Mouse (Mus musculus) midbrain, embryonic 15.5 days (tissue): ENCODE measurements around the gene Ccdc6. TPM values are rescaled to one million over a fixed set of nuclear protein-coding genes. Genes with fewer than 3 reads are reported as not detected.
A peak's percentile ranks its signal among the peaks of the same experiment; 100 is the strongest.

Experiments used
- ATAC-seq: fragments of 200-750 bp; cut with Nextera tagmentation; replicated peaks from 2 replicates; pipeline ENCODE4 v1.8.0; 2017; ENCODE audit warnings: moderate TSS enrichment
- H3K27ac ChIP-seq: fragments of 300-500 bp; sonication (generic); 2 replicates; pipeline ENCODE4 v1.5.1; 2015; ENCODE audit warnings: mild to moderate bottlenecking, inconsistent platforms
- H3K27me3 ChIP-seq: fragments of 300-500 bp; sonication (generic); replicated peaks from 2 replicates; pipeline ENCODE4 v1.6.1; 2015; ENCODE audit warnings: inconsistent platforms
- H3K36me3 ChIP-seq: fragments of 300-500 bp; sonication (generic); replicated peaks from 2 replicates; pipeline ENCODE4 v1.6.1; 2015; ENCODE audit warnings: inconsistent platforms
- H3K4me1 ChIP-seq: fragments of 300-500 bp; sonication (generic); 2 replicates; pipeline ENCODE4 v1.6.1; 2015; ENCODE audit warnings: inconsistent platforms
- H3K4me2 ChIP-seq: fragments of 300-500 bp; sonication (generic); 2 replicates; pipeline ENCODE4 v1.6.1; 2015; ENCODE audit warnings: inconsistent platforms, mild to moderate bottlenecking, moderate library complexity
- H3K4me3 ChIP-seq: fragments of 300-500 bp; sonication (generic); 2 replicates; pipeline ENCODE4 v1.5.1; 2015; ENCODE audit warnings: mild to moderate bottlenecking, inconsistent platforms
- H3K9ac ChIP-seq: fragments of 300-500 bp; sonication (generic); 2 replicates; pipeline ENCODE4 v1.6.1; 2015; ENCODE audit warnings: mild to moderate bottlenecking, inconsistent platforms
- H3K9me3 ChIP-seq: fragments of 300-500 bp; sonication (generic); 2 replicates; pipeline ENCODE4 v1.6.1; 2016; ENCODE audit warnings: inconsistent platforms
- WGBS: fragments of 180-500 bp; shearing (Covaris S2); methylation state at CpG from one replicate; pipeline ENCODE4 v1.1.7; 2015; ENCODE audit warnings: mixed read lengths; 5-methylcytosine and 5-hydroxymethylcytosine counted together
- polyA plus RNA-seq: library from polyadenylated mRNA; unstranded; fragments of >200 nt; fragmentation: Nextera tagmentation; extraction: Ambion mirVana; gene quantifications from 2 replicates; pipeline ENCODE4 v1.2.1, GENCODE M21; 2015

Gene Ccdc6
- polyA plus RNA-seq, 1 experiment from 2014 or later = 25.3 TPM

DNA sequence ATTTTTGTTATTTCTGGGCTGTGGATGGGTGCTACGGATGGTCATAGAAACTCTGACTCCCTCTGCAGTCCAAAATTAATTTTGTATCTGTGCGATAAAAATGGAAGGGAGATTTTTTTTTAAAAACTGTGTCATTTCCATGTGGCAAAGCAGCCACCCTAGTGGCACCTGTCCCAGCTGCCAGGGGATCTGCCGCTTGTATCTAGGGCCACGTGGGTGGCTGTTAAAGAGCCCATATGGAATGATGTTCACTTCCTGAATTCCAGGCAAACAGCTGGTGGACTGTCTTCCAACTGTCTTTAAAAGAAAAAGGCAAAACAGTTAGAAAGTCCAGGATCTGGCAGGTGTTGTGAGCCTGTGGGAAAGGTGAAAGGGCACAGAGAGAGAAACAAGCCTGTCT, 25.6 kb upstream of the Ccdc6 start:
- 91% methylated on average over 4 of the region's 4 CpGs for WGBS
- H3K4me1 ChIP-seq = peaks cover 7% of the 10 kb centered on the region; the same call in 1 of the 2 replicates

DNA sequence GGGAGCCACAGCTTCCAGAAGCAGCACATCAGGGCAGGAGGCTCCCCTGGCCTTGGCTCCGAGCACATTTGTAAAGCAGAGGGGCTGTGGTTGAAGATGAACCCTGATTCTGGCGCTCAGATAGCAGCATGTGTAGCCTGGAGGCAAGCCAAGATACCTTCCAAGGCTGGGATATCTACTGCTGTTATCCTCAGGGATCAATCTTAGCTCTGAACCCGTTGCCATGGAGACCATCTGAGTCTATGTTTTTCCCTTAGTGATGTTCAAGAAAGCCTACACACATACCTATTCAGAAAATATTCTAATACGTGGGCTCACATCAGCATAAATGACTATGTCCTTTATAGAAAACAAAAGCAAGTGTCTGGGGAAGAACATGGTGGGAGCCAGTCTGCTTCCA, 19.5 kb upstream of the Ccdc6 start:
- Histone ChIP-seq H3K27ac (peak overlapping the region; percentile 81), H3K9me3 (no peaks in the 10 kb centered on the region), H3K4me1 (peaks cover 8% of the 10 kb centered on the region), H3K4me3 (no peak overlapping the region), H3K27me3 (no peaks in the 10 kb centered on the region), H3K9ac (no peak overlapping the region), H3K36me3 (no peaks in the 10 kb centered on the region), H3K4me2 (no peak overlapping the region)
- ATAC-seq = peak; percentile 87
- WGBS = 34% methylated on average over 4 of the region's 4 CpGs

More for the DNA sequence above, 25.6 kb upstream of the Ccdc6 start:
- no peak overlapping the region for H3K4me3 ChIP-seq
- H3K36me3 ChIP-seq = no peaks in the 10 kb centered on the region
- no peaks in the 10 kb centered on the region for H3K27me3 ChIP-seq
- H3K9ac ChIP-seq = no peak overlapping the region
- no peak for ATAC-seq
- no peak overlapping the region for H3K27ac ChIP-seq
- no peak overlapping the region for H3K4me2 ChIP-seq
- no peaks in the 10 kb centered on the region for H3K9me3 ChIP-seq

DNA sequence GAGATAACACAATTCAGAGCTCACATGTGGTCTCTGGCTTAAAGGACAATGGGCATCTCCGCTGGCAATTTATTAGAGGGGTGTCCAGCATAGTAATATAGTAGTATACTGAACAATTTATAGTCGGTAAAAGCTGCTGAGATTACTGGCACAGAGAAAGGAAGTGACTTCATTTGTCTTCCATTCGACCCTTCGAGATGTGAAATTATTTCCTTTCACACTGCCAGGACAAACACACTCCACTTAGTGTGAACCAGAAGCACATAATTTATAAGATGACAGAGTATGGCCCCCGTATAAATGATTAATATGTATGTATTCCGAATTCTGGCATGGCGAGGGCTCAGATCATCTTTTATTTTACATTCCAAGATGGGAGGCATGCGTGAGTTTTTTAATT, 16.0 kb upstream of the Ccdc6 start:
- WGBS = 60% methylated on average over 8 of the region's 8 CpGs
- Histone ChIP-seq H3K27me3 (no peaks in the 10 kb centered on the region), H3K4me2 (no peak overlapping the region), H3K9ac (no peak overlapping the region), H3K4me3 (no peak overlapping the region), H3K4me1 (peaks cover 8% of the 10 kb centered on the region), H3K27ac (no peak overlapping the region), H3K9me3 (no peaks in the 10 kb centered on the region), H3K36me3 (no peaks in the 10 kb centered on the region)
- no peak for ATAC-seq

DNA sequence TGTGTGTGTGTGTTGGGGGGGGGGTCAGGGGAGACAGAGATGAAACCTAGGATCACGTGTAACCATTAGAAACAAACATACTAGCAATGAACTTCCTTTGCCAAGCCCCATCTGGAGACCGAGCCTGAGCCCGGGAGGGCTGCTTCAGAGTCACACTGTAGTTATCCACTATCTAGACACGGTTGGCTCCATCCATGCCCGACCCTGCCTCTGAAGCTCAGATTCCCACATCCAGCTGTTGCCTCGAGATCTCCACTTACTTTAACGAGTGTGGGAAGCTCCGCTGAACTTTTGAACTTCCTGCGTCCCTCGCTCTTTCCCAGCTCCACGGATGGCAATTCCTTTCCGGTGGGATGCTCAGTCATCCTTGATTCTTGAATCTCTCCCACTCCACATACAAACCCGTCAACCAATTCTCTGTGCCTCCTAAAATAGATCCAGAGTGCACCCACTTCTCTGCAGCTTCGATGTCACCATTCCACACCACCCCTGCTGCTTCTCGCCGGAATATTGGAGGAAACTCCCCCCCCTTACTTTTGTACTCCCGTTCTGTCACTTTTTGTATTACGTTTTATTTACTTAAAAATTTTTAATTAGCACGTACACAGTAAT, 15.3 kb upstream of the Ccdc6 start:
- WGBS = 76% methylated on average over 19 of the region's 19 CpGs
- H3K9me3 ChIP-seq = no peaks in the 10 kb centered on the region

DNA sequence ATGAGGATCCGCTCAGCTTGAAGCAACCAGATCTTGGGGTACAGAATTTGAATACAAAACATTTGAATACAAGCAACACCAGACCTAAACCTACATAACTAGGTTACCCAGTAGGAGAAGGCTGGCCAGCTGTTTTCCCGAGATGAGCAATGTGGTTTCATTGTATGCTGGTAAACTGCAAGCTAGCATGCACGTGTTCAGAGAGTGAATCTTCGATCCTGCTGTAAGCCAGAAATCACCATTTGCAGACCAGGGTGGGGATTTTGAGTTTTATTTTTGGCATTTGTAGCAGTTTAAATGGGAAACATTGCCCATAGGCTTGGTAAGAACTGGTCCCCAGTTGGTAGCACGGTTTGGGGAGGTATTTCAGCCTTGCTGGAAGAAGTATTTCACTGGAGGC, 13.7 kb upstream of the Ccdc6 start:
- no peak overlapping the region for H3K4me3 ChIP-seq
- no peak for ATAC-seq
- no peaks in the 10 kb centered on the region for H3K9me3 ChIP-seq
- 88% methylated on average over 5 of the region's 5 CpGs for WGBS
- no peaks in the 10 kb centered on the region for H3K4me1 ChIP-seq
- no peak overlapping the region for H3K4me2 ChIP-seq
- H3K27ac ChIP-seq = no peak overlapping the region
- no peaks in the 10 kb centered on the region for H3K27me3 ChIP-seq
- H3K9ac ChIP-seq = no peak overlapping the region
- no peaks in the 10 kb centered on the region for H3K36me3 ChIP-seq

More for the DNA sequence above, 15.3 kb upstream of the Ccdc6 start:
- Histone ChIP-seq H3K36me3 (no peaks in the 10 kb centered on the region), H3K4me1 (peaks cover 8% of the 10 kb centered on the region), H3K27ac (no peak overlapping the region), H3K9ac (no peak overlapping the region), H3K4me2 (no peak overlapping the region), H3K27me3 (no peaks in the 10 kb centered on the region), H3K4me3 (no peak overlapping the region)
- no peak for ATAC-seq

DNA sequence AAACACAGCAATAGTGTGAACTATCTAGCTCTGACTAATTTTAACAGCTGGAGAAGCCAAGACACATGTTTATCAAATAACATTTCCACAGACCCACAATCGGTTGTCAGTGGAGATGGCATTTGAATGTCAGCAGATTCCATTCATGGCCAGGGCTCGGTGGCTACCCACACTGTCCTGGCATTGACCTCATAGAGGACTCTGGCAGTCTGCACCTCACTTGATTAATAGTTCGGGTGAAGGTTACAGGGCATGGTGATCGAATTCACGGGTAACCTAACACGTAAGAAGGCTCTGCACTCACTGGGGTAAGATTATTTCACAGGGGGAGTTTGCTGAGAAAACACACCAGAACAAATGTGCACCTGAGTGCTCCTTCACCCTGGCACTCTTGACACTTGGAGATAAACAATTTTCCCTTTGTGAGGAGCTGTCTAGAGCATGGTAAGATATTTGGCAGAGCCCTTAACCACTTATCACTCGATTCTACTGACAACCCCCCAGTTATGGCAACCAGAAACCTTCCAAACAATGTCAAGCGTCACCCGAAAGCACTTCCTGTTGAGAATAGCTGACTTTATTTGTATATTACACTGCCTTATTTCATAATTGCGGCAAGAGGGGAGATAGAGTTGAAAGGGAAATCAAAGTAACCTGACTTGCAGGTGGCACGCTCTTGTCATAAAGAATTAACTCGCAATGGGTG, 11.5 kb upstream of the Ccdc6 start:
- WGBS = 88% methylated on average over 12 of the region's 12 CpGs
- H3K4me2 ChIP-seq = no peak overlapping the region
- H3K36me3 ChIP-seq = no peaks in the 10 kb centered on the region
- no peaks in the 10 kb centered on the region for H3K27me3 ChIP-seq
- no peaks in the 10 kb centered on the region for H3K9me3 ChIP-seq
- no peak for ATAC-seq
- no peak overlapping the region for H3K9ac ChIP-seq
- no peak overlapping the region for H3K27ac ChIP-seq
- H3K4me3 ChIP-seq = no peak overlapping the region
- H3K4me1 ChIP-seq = no peaks in the 10 kb centered on the region

DNA sequence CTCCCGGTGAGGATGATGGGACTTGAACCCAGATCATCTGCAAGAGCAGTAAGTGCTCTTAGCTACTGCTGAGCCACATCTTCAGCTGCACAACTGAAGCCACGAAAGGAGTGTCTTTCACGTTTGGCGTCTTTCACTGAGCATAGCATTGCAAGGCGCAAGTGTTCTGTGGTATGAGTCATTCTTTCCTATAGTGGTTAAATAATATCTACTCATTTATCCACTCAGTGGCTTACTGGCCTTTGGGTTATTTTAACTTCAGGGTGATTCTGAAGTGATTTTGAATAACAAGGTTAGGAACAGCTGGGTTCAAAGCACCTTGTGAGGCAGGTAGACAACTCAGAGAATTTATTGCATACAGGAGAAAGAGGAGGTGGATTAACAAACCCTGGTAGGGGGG, 8.1 kb upstream of the Ccdc6 start:
- Histone ChIP-seq H3K4me1 (no peaks in the 10 kb centered on the region), H3K36me3 (no peaks in the 10 kb centered on the region), H3K27me3 (no peaks in the 10 kb centered on the region), H3K4me2 (no peak overlapping the region), H3K9me3 (no peaks in the 10 kb centered on the region), H3K4me3 (no peak overlapping the region), H3K27ac (no peak overlapping the region), H3K9ac (no peak overlapping the region)
- WGBS = 92% methylated on average over 5 of the region's 5 CpGs
- no peak for ATAC-seq

DNA sequence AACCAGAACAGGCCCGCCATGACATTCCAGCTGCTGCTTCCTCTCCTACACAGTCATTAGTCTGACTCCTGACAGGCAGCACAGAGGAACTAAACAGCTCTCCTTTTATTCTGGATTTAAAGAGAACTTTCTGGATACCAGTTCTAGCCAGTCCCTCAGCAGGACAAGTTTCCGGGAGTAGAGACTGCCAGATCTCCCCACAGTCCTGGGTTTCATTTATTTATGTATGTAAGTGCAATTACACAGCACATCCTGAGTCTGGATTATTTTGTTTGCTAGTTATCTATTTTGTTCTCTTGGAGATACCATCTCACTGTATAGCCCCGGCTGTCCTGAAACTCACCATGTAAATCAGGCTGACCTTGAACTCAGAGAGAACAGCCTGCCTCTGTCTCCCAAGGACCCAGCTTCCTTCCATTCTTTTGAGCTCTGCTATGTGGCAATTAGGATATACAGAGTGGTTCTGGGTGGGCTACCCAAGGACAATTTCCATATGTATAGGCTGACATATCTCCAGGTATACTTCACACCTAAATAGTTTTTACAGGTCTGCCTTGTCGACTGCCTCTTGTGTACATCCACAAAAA, 5.0 kb upstream of the Ccdc6 start:
- H3K4me3 ChIP-seq = no peak overlapping the region
- no peak overlapping the region for H3K27ac ChIP-seq
- no peak overlapping the region for H3K9ac ChIP-seq
- no peaks in the 10 kb centered on the region for H3K9me3 ChIP-seq
- WGBS = 83% methylated on average over 4 of the region's 4 CpGs
- no peaks in the 10 kb centered on the region for H3K36me3 ChIP-seq
- no peak overlapping the region for H3K4me2 ChIP-seq
- ATAC-seq = no peak
- peaks cover 23% of the 10 kb centered on the region for H3K4me1 ChIP-seq
- H3K27me3 ChIP-seq = no peaks in the 10 kb centered on the region

DNA sequence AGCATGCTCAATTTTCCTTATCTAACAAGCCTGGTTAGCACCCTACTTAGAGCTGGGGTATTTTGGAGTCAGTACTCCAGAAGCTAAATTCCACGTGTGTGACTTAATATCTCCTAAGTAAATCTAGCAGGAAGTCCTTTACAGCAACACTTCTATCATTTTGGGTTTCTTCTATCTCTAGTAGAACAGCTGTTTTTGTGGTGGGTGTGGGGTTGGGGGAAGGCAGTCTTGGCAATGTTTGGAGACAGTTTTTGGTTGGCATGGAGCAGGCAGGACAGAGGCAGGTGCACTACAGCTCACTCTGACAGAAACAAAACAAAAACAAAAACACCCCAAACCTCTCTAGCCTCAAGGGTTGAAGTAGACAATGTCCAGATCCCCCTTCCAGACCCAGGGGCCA, 3.1 kb upstream of the Ccdc6 start:
- Histone ChIP-seq H3K4me2 (no peak overlapping the region), H3K27ac (no peak overlapping the region), H3K27me3 (no peaks in the 10 kb centered on the region), H3K9ac (no peak overlapping the region), H3K4me1 (peaks cover 32% of the 10 kb centered on the region), H3K4me3 (no peak overlapping the region), H3K9me3 (no peaks in the 10 kb centered on the region), H3K36me3 (no peaks in the 10 kb centered on the region)
- 69% methylated on average over 1 of the region's 1 CpGs for WGBS
- no peak for ATAC-seq

DNA sequence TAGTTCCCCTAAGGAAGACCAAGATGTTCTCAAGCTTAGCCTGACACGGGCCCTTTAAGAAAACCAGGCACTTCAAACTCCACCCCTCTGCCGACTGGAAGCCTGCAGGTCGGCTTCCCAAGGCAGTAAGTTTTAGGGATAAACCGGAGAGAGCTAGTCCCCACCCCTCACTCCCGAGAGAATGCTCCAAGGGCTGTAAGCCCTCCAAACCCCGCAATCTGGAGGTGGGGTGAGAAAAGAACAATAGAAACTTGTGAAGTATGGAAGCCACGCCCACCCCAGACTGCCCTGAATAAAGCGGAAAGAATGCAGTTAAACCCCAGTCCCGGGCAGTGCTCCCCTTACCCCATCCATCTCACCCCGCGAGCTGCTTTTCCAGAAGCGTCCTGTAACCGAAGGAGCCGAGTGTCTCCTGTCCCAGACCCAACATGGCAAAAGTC, 1.9 kb upstream of the Ccdc6 start:
- peak overlapping the region; percentile 48 for H3K4me3 ChIP-seq
- WGBS = 1% methylated on average over 14 of the region's 14 CpGs
- H3K27me3 ChIP-seq = no peaks in the 10 kb centered on the region
- peaks cover 44% of the 10 kb centered on the region for H3K4me1 ChIP-seq
- H3K9me3 ChIP-seq = no peaks in the 10 kb centered on the region
- H3K4me2 ChIP-seq = peak overlapping the region; percentile 77
- no peak for ATAC-seq
- H3K27ac ChIP-seq = 0 out of 2 replicates have a peak overlapping the region, but pooled peaks have one; percentile 19
- H3K9ac ChIP-seq = peak overlapping the region; percentile 38; the same call in 1 of the 2 replicates
- H3K36me3 ChIP-seq = no peaks in the 10 kb centered on the region

DNA sequence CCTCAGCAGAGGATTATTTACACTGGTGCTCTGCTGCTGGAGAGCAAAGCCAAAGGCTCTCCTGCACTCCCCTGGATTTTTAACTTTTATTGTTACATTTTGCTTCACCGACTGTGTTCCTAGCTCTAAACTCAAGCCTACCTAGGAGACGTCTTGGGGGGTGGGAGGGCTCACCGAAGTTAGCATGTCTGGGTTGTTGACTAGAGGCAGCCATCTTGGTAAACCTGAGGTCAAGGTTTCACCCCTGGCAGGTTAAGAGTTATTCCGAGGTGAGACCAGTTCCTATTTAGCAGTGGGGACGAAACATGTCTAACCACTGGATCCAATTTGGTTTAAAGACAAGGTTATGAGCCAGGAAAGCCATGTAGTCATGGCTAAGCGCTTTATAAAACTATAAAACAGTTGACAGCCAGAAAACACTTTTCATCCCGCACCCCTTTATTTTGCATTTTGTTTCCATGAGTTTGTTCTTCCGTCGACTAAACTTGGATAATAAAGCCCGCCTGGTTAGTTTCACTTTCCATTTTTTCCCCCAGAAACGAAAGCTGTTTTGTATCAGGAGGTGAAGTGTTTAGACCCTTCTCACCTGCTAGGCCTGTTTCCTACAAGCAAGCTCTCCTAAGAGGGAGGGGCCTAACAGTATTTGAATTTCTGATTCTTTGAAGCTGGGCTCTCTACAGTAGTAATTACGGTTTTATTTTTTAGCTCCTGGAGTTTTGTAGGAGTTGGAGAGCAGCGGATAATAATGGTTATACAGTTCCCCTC, 1.2 kb upstream of the Ccdc6 start:
- 19% methylated on average over 13 of the region's 13 CpGs for WGBS
- Histone ChIP-seq H3K9ac (no peak overlapping the region), H3K4me2 (peak overlapping the region; percentile 90), H3K4me1 (peaks cover 45% of the 10 kb centered on the region), H3K27me3 (no peaks in the 10 kb centered on the region), H3K4me3 (peak overlapping the region; percentile 97), H3K9me3 (no peaks in the 10 kb centered on the region), H3K27ac (no peak overlapping the region), H3K36me3 (no peaks in the 10 kb centered on the region)
- ATAC-seq = no peak

DNA sequence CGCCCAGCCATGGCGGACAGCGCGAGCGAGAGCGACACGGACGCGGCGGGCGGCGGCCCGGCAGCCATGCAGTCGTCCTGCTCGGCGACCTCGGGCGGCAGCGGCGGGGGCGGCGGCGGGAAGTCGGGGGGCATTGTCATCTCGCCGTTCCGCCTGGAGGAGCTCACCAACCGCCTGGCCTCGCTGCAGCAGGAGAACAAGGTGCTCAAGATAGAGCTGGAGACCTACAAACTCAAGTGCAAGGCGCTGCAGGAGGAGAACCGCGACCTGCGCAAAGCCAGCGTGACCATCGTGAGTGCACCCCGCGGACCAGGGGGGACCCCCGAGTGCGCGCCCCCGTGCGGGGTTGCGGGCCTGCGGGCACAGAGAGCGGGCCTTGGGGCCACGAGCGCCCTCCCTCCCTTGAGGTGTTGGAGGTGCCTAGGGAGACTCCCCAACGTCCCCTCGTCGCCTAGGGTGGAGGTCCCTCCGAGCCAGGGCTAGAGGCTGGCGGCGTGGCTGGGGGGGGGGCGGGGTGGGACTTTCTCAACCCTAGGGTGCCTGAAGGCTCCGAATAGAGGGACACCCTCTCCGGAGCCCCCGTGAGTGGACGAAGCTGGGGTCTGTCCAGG, 475 bp downstream of the Ccdc6 start:
- peak; percentile 37 for ATAC-seq
- peak overlapping the region; percentile 97 for H3K4me3 ChIP-seq
- H3K27ac ChIP-seq = peak overlapping the region; percentile 86
- no peaks in the 10 kb centered on the region for H3K27me3 ChIP-seq
- under 1% methylated on average over 50 of the region's 58 CpGs for WGBS
- H3K36me3 ChIP-seq = no peaks in the 10 kb centered on the region
- H3K9me3 ChIP-seq = no peaks in the 10 kb centered on the region
- peak overlapping the region; percentile 90 for H3K4me2 ChIP-seq
- H3K9ac ChIP-seq = peak overlapping the region; percentile 86
- peaks cover 45% of the 10 kb centered on the region for H3K4me1 ChIP-seq
